Mouse (Mus musculus) right cerebral cortex, postnatal 14 days (tissue): ENCODE measurements around the gene Gm20388.
"Not testable (repeated sequence)": the region's sequence is repeated elsewhere in the genome, so short reads cannot be mapped to it uniquely, and the experiment has no call there.

Experiments used
- DNase-seq: peaks from one replicate; pipeline ENCODE4 v3.0.0; 2022

Gene Gm20388

GRCm38 (mm10) chr8:122564363-122565352 lies 2654.0 kb downstream of the Gm20388 start:
- no peak for DNase-seq

GRCm38 (mm10) chr8:122566766-122567165 lies 2656.1 kb downstream of the Gm20388 start:
- no peak for DNase-seq

GRCm38 (mm10) chr8:122567361-122568108 lies 2656.9 kb downstream of the Gm20388 start, which contains the start of gene Cdt1:
Gene Cdt1, plus strand, starts transcription at chr8:122568015.
- DNase-seq = peak; percentile 95

GRCm38 (mm10) chr8:122568109-122568504 lies 2657.5 kb downstream of the Gm20388 start:
- DNase-seq = no peak

- no peak for DNase-seq
Observed at GRCm38 (mm10) chr8:122568881-122569309, 2658.3 kb downstream of the Gm20388 start.

- DNase-seq = no peak
Observed at GRCm38 (mm10) chr8:122569329-122569728, 2658.7 kb downstream of the Gm20388 start.

- no peak for DNase-seq
Observed at GRCm38 (mm10) chr8:122569996-122570395, 2659.4 kb downstream of the Gm20388 start.

- no peak for DNase-seq
Observed at GRCm38 (mm10) chr8:122571153-122571552, 2660.5 kb downstream of the Gm20388 start.

GRCm38 (mm10) chr8:122571750-122572267 lies 2661.2 kb downstream of the Gm20388 start:
- DNase-seq = no peak

GRCm38 (mm10) chr8:122572751-122573150 lies 2662.1 kb downstream of the Gm20388 start:
- no peak for DNase-seq

GRCm38 (mm10) chr8:122573176-122573575 lies 2662.5 kb downstream of the Gm20388 start:
- DNase-seq = not testable (repeated sequence)

GRCm38 (mm10) chr8:122573577-122573976 lies 2662.9 kb downstream of the Gm20388 start:
- no peak for DNase-seq

GRCm38 (mm10) chr8:122574264-122574663 lies 2663.6 kb downstream of the Gm20388 start:
- DNase-seq = no peak

- DNase-seq = no peak
Observed at GRCm38 (mm10) chr8:122574667-122575251, 2664.1 kb downstream of the Gm20388 start.

GRCm38 (mm10) chr8:122575286-122575685 lies 2664.6 kb downstream of the Gm20388 start:
- no peak for DNase-seq

- no peak for DNase-seq
Observed at GRCm38 (mm10) chr8:122575735-122576647, 2665.3 kb downstream of the Gm20388 start.

GRCm38 (mm10) chr8:122576648-122577022 lies 2666.0 kb downstream of the Gm20388 start, which contains the start of gene Aprt:
Gene Aprt, minus strand, starts transcription at chr8:122576909.
- DNase-seq = peak; percentile 91

- no peak for DNase-seq
Observed at GRCm38 (mm10) chr8:122577116-122577515, 2666.5 kb downstream of the Gm20388 start.

- DNase-seq = no peak
Observed at GRCm38 (mm10) chr8:122579196-122579595, 2668.6 kb downstream of the Gm20388 start.

- DNase-seq = no peak
Observed at GRCm38 (mm10) chr8:122580926-122581325, 2670.3 kb downstream of the Gm20388 start.

- DNase-seq = no peak
Observed at GRCm38 (mm10) chr8:122584981-122585380, 2674.3 kb downstream of the Gm20388 start.
